Mouse (Mus musculus) urinary bladder, postnatal 4 days (tissue): ENCODE measurements around the gene C2cd5.

ENCODE experiments used
- DNase-seq, 2 experiments: peaks; one replicate each; pipeline ENCODE4 v3.0.0; 2021 to 2022; ENCODE audit warnings: low spot score in 2 of 2

Gene C2cd5

GRCm38 (mm10) chr6:143073476-143073875, 26.5 kb downstream of the C2cd5 start:
- DNase-seq: no peak

- DNase-seq: no peak
Measured at GRCm38 (mm10) chr6:143072412-143073014, 27.4 kb downstream of the C2cd5 start.

GRCm38 (mm10) chr6:143070736-143071135, 29.2 kb downstream of the C2cd5 start:
- peak in 1 of 2 experiments; percentile 8 for DNase-seq

GRCm38 (mm10) chr6:143070019-143070418, 29.9 kb downstream of the C2cd5 start:
- DNase-seq: peak in 1 of 2 experiments; percentile 9

GRCm38 (mm10) chr6:143069606-143070005, 30.3 kb downstream of the C2cd5 start:
- DNase-seq: no peak

- DNase-seq: no peak
Measured at GRCm38 (mm10) chr6:143068181-143068915, 31.6 kb downstream of the C2cd5 start.

GRCm38 (mm10) chr6:143067654-143068053, 32.3 kb downstream of the C2cd5 start:
- DNase-seq: no peak

- no peak for DNase-seq
Measured at GRCm38 (mm10) chr6:143066859-143067258, 33.1 kb downstream of the C2cd5 start.

GRCm38 (mm10) chr6:143064047-143064446, 35.9 kb downstream of the C2cd5 start:
- no peak for DNase-seq

GRCm38 (mm10) chr6:143057601-143058000, 42.3 kb downstream of the C2cd5 start:
- no peak for DNase-seq

GRCm38 (mm10) chr6:143051566-143051965, 48.4 kb downstream of the C2cd5 start:
- DNase-seq: peak in 1 of 2 experiments; percentile 5

- peak in 1 of 2 experiments; percentile 16 for DNase-seq
Measured at GRCm38 (mm10) chr6:143049791-143050555, 50.0 kb downstream of the C2cd5 start.

- DNase-seq: peak in 1 of 2 experiments; percentile 3
Measured at GRCm38 (mm10) chr6:143049117-143049516, 50.8 kb downstream of the C2cd5 start.

GRCm38 (mm10) chr6:143047538-143048258, 52.2 kb downstream of the C2cd5 start:
- DNase-seq: no peak

- DNase-seq: no peak
Measured at GRCm38 (mm10) chr6:143041578-143041977, 58.4 kb downstream of the C2cd5 start.

- DNase-seq: no peak
Measured at GRCm38 (mm10) chr6:143035261-143035660, 64.7 kb downstream of the C2cd5 start.

GRCm38 (mm10) chr6:143034503-143034902, 65.4 kb downstream of the C2cd5 start:
- no peak for DNase-seq

GRCm38 (mm10) chr6:143030521-143030920, 69.4 kb downstream of the C2cd5 start:
- no peak for DNase-seq

- DNase-seq: no peak
Measured at GRCm38 (mm10) chr6:143027896-143028295, 72.0 kb downstream of the C2cd5 start.

- no peak for DNase-seq
Measured at GRCm38 (mm10) chr6:143027402-143027801, 72.5 kb downstream of the C2cd5 start.

GRCm38 (mm10) chr6:143023691-143024090, 76.2 kb downstream of the C2cd5 start:
- DNase-seq: no peak

- no peak for DNase-seq
Measured at GRCm38 (mm10) chr6:143021756-143022155, 78.2 kb downstream of the C2cd5 start.
